Mouse (Mus musculus): ENCODE data around the gene Rpl18a.
A peak's percentile ranks its signal among the peaks of the same experiment; 100 is the strongest.

GRCm38 (mm10) chr8:70846371-70847154, 50.6 kb downstream of the Rpl18a start:
- peak; percentile 60 for TF ChIP-seq CTCF (IDR thresholded peaks at IDR 0.05; ENCODE audit: low read depth)
- no peak for TF ChIP-seq EP300 (IDR thresholded peaks at IDR 0.05; ENCODE audit: low read depth)

All from liver, postnatal 0 days (tissue).